Mouse (Mus musculus) forebrain, embryonic 16.5 days (tissue): Measurements from ENCODE around the gene Krt9. TPM values are rescaled to one million over a fixed set of nuclear protein-coding genes. Genes with fewer than 3 reads are reported as not detected.

Experiments
- ATAC-seq: fragments of 200-750 bp; cut with Nextera tagmentation; 2 replicates; pipeline ENCODE4 v1.8.0; 2017; ENCODE audit warnings: mild to moderate bottlenecking, moderate library complexity
- H3K27ac ChIP-seq: fragments of 300-500 bp; sonication (generic); 2 replicates; pipeline ENCODE4 v1.5.1; 2014; ENCODE audit warnings: low read length, control low read depth
- H3K27me3 ChIP-seq: fragments of 300-500 bp; sonication (generic); replicated peaks from 2 replicates; pipeline ENCODE4 v1.6.1; 2014; ENCODE audit warnings: low read length; ENCODE audit not compliant: control insufficient read depth, insufficient read depth
- H3K36me3 ChIP-seq: fragments of 300-500 bp; sonication (generic); 2 replicates; pipeline ENCODE4 v1.6.1; 2014; ENCODE audit not compliant: control insufficient read depth, insufficient read depth
- H3K4me1 ChIP-seq: fragments of 300-500 bp; sonication (generic); replicated peaks from 2 replicates; pipeline ENCODE4 v1.6.1; 2014; ENCODE audit warnings: low read length; ENCODE audit not compliant: control insufficient read depth, insufficient read depth
- H3K4me2 ChIP-seq: fragments of 300-500 bp; sonication (generic); 2 replicates; pipeline ENCODE4 v1.6.1; 2014; ENCODE audit warnings: mild to moderate bottlenecking, low read length, control low read depth
- H3K4me3 ChIP-seq: fragments of 300-500 bp; sonication (generic); replicated peaks from 2 replicates; pipeline ENCODE4 v1.5.1; 2014; ENCODE audit warnings: mild to moderate bottlenecking, low read length, control low read depth
- H3K9ac ChIP-seq: fragments of 300-500 bp; sonication (generic); replicated peaks from 2 replicates; pipeline ENCODE4 v1.6.1; 2014; ENCODE audit warnings: low read depth, low read length, control low read depth
- H3K9me3 ChIP-seq: fragments of 300-500 bp; sonication (generic); 2 replicates; pipeline ENCODE4 v1.6.1; 2016; ENCODE audit warnings: low read length; ENCODE audit not compliant: control insufficient read depth
- WGBS: fragments of 180-500 bp; shearing (Covaris S2); extraction: QIAGEN DNeasy Blood & Tissue Kit; methylation state at CpG from one replicate; pipeline ENCODE4 v1.1.7; 2014; 5-methylcytosine and 5-hydroxymethylcytosine counted together
- polyA plus RNA-seq: library from polyadenylated mRNA; unstranded; fragments of >200 nt; fragmentation: Nextera tagmentation; extraction: Ambion mirVana; gene quantifications from 2 replicates; pipeline ENCODE4 v1.2.1, GENCODE M21; 2015

The Krt9 gene
- polyA plus RNA-seq, 1 experiment from 2014 or later: not detected

GRCm38 (mm10) chr11:100191820-100192219, 1.2 kb downstream of the Krt9 start:
- no peaks in the 10 kb centered on the region for H3K27me3 ChIP-seq
- H3K27ac ChIP-seq: no peak overlapping the region
- ATAC-seq: no peak
- no peak overlapping the region for H3K4me3 ChIP-seq
- WGBS: 95% methylated on average over 3 of the region's 3 CpGs
- H3K4me2 ChIP-seq: no peak overlapping the region
- H3K9ac ChIP-seq: no peak overlapping the region
- H3K4me1 ChIP-seq: no peaks in the 10 kb centered on the region
- no peaks in the 10 kb centered on the region for H3K9me3 ChIP-seq
- no peaks in the 10 kb centered on the region for H3K36me3 ChIP-seq

GRCm38 (mm10) chr11:100186736-100187135, 6.3 kb downstream of the Krt9 start:
- 84% methylated on average over 8 of the region's 8 CpGs for WGBS
- no peak for ATAC-seq

GRCm38 (mm10) chr11:100181725-100182124, 11.3 kb downstream of the Krt9 start:
- ATAC-seq: no peak
- H3K27me3 ChIP-seq: no peaks in the 10 kb centered on the region
- H3K36me3 ChIP-seq: no peaks in the 10 kb centered on the region
- H3K4me3 ChIP-seq: no peak overlapping the region
- H3K4me2 ChIP-seq: no peak overlapping the region
- no peaks in the 10 kb centered on the region for H3K9me3 ChIP-seq
- no peaks in the 10 kb centered on the region for H3K4me1 ChIP-seq
- 74% methylated on average over 7 of the region's 7 CpGs for WGBS
- no peak overlapping the region for H3K9ac ChIP-seq
- no peak overlapping the region for H3K27ac ChIP-seq

More at GRCm38 (mm10) chr11:100186736-100187135, 6.3 kb downstream of the Krt9 start:
- no peaks in the 10 kb centered on the region for H3K4me1 ChIP-seq
- H3K27me3 ChIP-seq: no peaks in the 10 kb centered on the region
- H3K36me3 ChIP-seq: no peaks in the 10 kb centered on the region
- no peak overlapping the region for H3K27ac ChIP-seq
- no peak overlapping the region for H3K9ac ChIP-seq
- H3K4me2 ChIP-seq: no peak overlapping the region
- no peaks in the 10 kb centered on the region for H3K9me3 ChIP-seq
- no peak overlapping the region for H3K4me3 ChIP-seq

GRCm38 (mm10) chr11:100179260-100179659, 13.8 kb downstream of the Krt9 start:
- H3K36me3 ChIP-seq: no peaks in the 10 kb centered on the region
- no peaks in the 10 kb centered on the region for H3K27me3 ChIP-seq
- H3K4me2 ChIP-seq: no peak overlapping the region
- no peak for ATAC-seq
- H3K27ac ChIP-seq: no peak overlapping the region
- H3K9me3 ChIP-seq: no peaks in the 10 kb centered on the region
- H3K4me3 ChIP-seq: no peak overlapping the region
- 90% methylated on average over 3 of the region's 3 CpGs for WGBS
- no peak overlapping the region for H3K9ac ChIP-seq
- H3K4me1 ChIP-seq: no peaks in the 10 kb centered on the region

GRCm38 (mm10) chr11:100178307-100178706, 14.7 kb downstream of the Krt9 start:
- H3K27me3 ChIP-seq: no peaks in the 10 kb centered on the region

GRCm38 (mm10) chr11:100176791-100177190, 16.3 kb downstream of the Krt9 start:
- Histone ChIP-seq H3K4me1 (no peaks in the 10 kb centered on the region), H3K27me3 (no peaks in the 10 kb centered on the region), H3K9me3 (no peaks in the 10 kb centered on the region), H3K36me3 (no peaks in the 10 kb centered on the region), H3K9ac (no peak overlapping the region), H3K27ac (no peak overlapping the region), H3K4me3 (no peak overlapping the region), H3K4me2 (no peak overlapping the region)
- WGBS: 88% methylated on average over 9 of the region's 9 CpGs
- no peak for ATAC-seq

More at GRCm38 (mm10) chr11:100178307-100178706, 14.7 kb downstream of the Krt9 start:
- Histone ChIP-seq H3K9ac (no peak overlapping the region), H3K9me3 (no peaks in the 10 kb centered on the region), H3K4me1 (no peaks in the 10 kb centered on the region), H3K36me3 (no peaks in the 10 kb centered on the region), H3K4me2 (no peak overlapping the region), H3K27ac (no peak overlapping the region), H3K4me3 (no peak overlapping the region)
- 77% methylated on average over 5 of the region's 5 CpGs for WGBS
- no peak for ATAC-seq

GRCm38 (mm10) chr11:100168765-100169762, 24.0 kb downstream of the Krt9 start:
- no peak overlapping the region for H3K9ac ChIP-seq
- no peaks in the 10 kb centered on the region for H3K27me3 ChIP-seq
- H3K9me3 ChIP-seq: no peaks in the 10 kb centered on the region
- no peak overlapping the region for H3K4me3 ChIP-seq
- no peak for ATAC-seq
- WGBS: 31% methylated on average over 14 of the region's 14 CpGs
- H3K27ac ChIP-seq: no peak overlapping the region
- H3K36me3 ChIP-seq: no peaks in the 10 kb centered on the region
- no peaks in the 10 kb centered on the region for H3K4me1 ChIP-seq
- H3K4me2 ChIP-seq: no peak overlapping the region

GRCm38 (mm10) chr11:100168071-100168470, 25.0 kb downstream of the Krt9 start:
- Histone ChIP-seq H3K9me3 (no peaks in the 10 kb centered on the region), H3K36me3 (no peaks in the 10 kb centered on the region), H3K4me2 (no peak overlapping the region), H3K9ac (no peak overlapping the region), H3K27ac (no peak overlapping the region), H3K4me3 (no peak overlapping the region), H3K4me1 (no peaks in the 10 kb centered on the region), H3K27me3 (no peaks in the 10 kb centered on the region)
- ATAC-seq: no peak
- 80% methylated on average over 8 of the region's 8 CpGs for WGBS

- no peaks in the 10 kb centered on the region for H3K27me3 ChIP-seq
- no peak overlapping the region for H3K9ac ChIP-seq
- no peaks in the 10 kb centered on the region for H3K9me3 ChIP-seq
- no peak overlapping the region for H3K4me2 ChIP-seq
- H3K4me1 ChIP-seq: no peaks in the 10 kb centered on the region
- no peaks in the 10 kb centered on the region for H3K36me3 ChIP-seq
- H3K4me3 ChIP-seq: no peak overlapping the region
- no peak overlapping the region for H3K27ac ChIP-seq
- WGBS: 73% methylated on average over 7 of the region's 7 CpGs
- ATAC-seq: no peak
These were observed 28.7 kb downstream of the Krt9 start for GRCm38 (mm10) chr11:100164392-100164791.
